Mouse (Mus musculus) CD8-positive naive resting alpha-beta T cell, adult 2 months (primary cell): ENCODE data around the gene Aldh9a1.

Experiments
- DNase-seq, 2 experiments: peaks; one replicate each; pipeline ENCODE4 v3.0.0; 2022; ENCODE audit warnings: low read depth in 2 of 2, low spot score in 2 of 2

The Aldh9a1 gene

DNA sequence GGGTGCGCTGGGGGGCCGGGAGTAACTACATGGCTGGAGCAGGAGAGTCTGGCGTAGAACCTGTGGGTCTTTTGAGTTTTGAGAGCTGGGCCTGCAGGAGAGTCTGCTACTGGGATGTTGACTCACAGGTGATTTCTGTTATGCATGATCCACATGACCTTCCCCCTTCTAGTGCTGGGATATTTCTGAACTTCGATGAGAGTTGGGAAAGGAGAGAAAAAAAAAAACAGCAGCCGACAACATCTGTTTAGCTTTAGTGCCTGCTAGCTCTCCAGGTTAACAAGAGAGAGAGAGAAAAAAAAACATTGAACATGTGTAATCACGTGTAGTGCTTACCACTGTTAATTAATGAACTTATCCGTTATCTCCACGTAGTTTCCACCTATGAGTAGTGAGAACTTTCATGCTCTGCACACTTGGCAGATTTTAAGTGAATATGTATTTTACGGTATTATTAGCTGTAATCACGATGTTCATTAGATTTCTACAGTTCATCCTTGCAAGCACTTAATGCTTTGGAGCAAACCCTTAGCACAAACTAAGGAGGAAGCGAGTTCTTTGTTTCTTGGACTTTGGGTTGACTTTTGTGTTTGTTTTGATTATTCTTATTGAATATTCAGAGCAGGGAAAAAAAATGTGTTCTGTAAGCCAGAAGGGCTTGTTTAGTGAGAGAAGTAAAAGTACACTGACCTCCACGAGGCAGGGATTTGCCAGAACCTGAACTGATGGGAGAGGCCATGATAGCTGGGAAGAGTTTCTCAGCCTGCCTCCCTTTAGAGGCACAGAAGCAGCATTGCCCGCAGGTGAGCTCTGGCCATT is 1.0 kb downstream of the Aldh9a1 start:
- DNase-seq: no peak

DNA sequence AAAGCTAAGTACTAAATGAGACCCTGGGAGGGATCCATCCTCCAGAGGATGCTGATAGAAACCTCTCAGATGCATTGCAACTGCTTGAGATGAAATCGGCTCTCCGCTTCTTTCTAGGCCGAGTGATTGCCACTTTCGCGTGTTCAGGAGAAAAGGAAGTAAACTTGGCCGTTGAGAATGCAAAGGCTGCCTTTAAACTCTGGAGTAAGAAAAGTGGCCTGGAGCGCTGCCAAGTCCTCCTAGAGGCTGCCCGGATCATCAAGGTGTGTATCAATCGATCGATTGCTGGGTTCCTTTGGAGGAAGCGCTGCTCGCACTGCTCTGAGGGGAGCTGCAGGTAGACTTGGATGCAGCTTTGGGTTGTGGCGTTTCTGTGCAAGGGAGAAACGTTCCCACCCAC is 2.6 kb downstream of the Aldh9a1 start:
- DNase-seq: no peak

DNA sequence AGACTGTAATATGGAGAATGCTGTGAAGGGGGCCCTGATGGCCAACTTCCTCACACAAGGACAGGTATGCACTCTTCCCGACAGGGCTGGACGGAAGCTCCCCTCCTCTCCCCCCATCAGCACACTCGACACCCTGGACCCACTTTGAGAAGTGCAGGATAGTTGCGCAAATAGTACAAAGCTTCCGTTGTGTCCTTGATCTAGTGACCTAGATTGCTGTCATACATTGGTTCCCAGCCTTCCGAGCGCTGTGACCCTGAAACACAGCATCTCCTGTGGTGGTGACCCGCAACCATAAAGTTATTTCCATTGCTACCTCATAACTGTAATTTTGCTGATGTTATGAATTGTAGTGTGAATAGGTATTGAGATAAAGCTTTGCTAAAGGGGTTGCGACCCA is 7.6 kb downstream of the Aldh9a1 start:
- DNase-seq: no peak

- DNase-seq: no peak
Observed at GRCm38 (mm10) chr1:167358731-167359130, 8.9 kb downstream of the Aldh9a1 start.

DNA sequence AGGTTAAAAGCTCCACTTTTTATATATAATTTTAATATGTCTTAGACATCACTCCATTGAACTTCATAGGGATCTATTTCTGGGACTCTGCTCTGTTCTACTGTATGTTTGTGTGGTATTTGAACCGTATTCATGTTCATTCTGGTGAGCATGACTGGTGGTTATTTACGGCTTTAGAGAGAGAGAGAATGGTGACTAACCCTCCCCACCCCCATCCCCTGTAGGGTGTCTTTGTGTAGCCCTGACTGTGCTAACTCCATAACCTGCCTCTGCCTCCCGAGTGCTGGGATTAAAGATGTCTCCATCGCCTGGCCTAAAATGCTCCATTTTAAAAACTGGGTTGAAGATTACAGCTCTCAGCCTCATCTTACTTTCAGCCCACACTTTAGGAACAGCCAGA is 10.5 kb downstream of the Aldh9a1 start:
- DNase-seq: no peak

- DNase-seq: no peak
Observed at GRCm38 (mm10) chr1:167362819-167363218, 13.0 kb downstream of the Aldh9a1 start.

DNA sequence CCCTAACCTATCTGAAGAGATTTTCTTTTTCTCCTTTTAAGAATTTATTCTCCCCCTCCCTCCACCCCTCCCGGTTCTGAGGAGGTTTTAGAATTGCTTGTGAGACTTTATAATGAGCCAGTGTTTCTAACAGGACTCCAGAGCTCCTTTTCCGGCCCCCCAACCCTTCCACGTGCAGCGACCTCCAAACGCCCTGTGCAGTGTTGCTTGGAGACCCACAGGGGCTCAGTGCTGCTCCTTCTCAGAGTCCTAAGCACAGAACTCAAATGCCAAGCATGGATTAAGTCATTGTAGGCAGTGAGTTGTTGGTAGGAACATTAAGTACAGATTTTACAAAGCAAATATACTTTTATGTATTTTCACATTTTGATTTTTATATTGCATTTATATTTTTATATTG is 13.5 kb downstream of the Aldh9a1 start:
- no peak for DNase-seq

- DNase-seq: no peak
Observed at GRCm38 (mm10) chr1:167365808-167366207, 16.0 kb downstream of the Aldh9a1 start.

DNA sequence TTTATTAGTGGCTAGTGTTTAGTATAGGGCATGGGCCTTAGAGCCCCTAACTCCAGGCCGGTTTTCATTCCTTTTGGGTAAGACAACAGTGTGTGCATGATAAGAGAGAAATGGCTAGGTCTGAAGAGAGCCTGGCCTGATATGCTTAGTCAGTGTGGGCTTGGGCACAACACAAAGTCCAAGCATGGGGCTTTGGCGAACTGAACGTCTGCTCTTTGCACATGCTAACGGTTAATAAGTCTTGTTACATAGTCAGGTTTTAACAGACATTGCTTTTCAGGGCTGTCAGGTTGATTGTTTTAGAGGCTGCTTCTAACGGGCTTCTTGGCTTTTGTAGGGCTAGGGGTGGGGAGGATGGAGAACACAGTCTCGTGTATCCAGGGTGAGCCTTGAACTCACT is 16.8 kb downstream of the Aldh9a1 start:
- DNase-seq: no peak

DNA sequence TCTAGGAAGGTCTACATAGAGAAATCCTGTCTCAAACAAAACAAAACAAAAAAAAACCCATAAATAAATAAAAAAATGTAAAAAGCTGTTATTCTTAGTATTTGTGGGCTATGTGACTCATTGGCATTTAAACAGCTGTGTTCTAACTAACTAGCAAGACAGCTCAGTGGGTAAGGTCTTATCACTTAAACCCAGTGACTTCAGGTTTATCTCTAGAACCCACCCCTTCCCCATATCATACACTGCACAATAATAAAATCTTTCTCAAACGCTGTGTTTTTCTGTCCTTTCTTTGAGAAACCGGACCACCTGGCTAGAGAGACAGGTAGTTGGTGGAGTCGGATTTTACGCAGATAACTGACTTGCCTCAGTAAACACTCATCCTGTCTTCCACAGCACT is 18.2 kb downstream of the Aldh9a1 start:
- DNase-seq: no peak

- no peak for DNase-seq
Observed at GRCm38 (mm10) chr1:167368513-167368912, 18.7 kb downstream of the Aldh9a1 start.

DNA sequence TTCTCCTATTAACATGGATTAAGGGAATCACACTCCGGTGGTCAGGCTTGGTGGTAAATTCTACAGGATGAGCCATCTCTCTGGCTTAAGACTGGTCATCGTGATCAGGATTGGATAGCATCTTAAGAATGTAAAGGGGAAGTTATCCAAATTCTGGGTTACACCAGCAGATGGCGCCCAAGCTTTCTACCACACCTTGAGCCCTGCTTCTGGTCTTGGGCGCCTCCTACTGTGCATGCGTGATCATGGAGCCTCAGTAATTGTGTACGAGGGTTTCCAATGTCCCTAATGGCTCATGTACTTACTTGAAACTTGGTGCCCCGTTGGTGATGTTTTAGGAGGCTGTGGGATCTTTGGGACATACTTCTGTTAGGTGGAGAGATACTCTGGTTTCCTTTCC is 20.1 kb downstream of the Aldh9a1 start:
- peak; percentile 75 to 89 for DNase-seq

GRCm38 (mm10) chr1:167372739-167373138 is 22.9 kb downstream of the Aldh9a1 start:
- no peak for DNase-seq

- peak in 1 of 2 experiments; percentile 18 for DNase-seq
Observed at GRCm38 (mm10) chr1:167374003-167374784, 24.4 kb downstream of the Aldh9a1 start.

GRCm38 (mm10) chr1:167374942-167375341 is 25.2 kb downstream of the Aldh9a1 start:
- DNase-seq: no peak

- no peak for DNase-seq
Observed at GRCm38 (mm10) chr1:167378019-167378418, 28.2 kb downstream of the Aldh9a1 start.

- no peak for DNase-seq
Observed at GRCm38 (mm10) chr1:167379751-167380150, 30.0 kb downstream of the Aldh9a1 start.

GRCm38 (mm10) chr1:167380223-167380622 is 30.4 kb downstream of the Aldh9a1 start:
- DNase-seq: no peak

GRCm38 (mm10) chr1:167381050-167382015 is 31.5 kb downstream of the Aldh9a1 start:
- DNase-seq: no peak

GRCm38 (mm10) chr1:167382316-167382715 is 32.5 kb downstream of the Aldh9a1 start:
- DNase-seq: no peak

DNA sequence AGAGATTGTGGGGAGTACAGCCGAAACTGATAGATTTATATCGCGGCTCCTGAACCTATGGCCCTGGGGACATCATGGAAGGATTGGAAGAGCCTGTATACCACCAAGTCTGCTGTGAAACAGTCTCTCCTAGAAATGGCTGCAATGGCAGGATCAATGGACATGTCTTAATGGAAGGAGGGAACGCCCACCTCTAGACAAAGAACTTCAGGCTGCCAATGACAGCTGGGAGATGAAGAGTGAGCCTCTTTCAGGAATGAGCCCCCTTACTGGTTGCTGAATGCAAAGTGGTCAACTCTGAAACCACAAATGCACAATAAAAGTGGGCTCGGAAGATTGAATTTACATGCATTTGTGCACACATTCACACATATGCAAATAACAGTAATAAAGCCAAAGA is 33.0 kb downstream of the Aldh9a1 start:
- DNase-seq: no peak
